In genomic region chr7:145031275-145031674, GRCm38 (mm10) we compare ENCODE assay signal across 8 mouse cellular contexts.
DNase-seq lines count a peak whose midpoint lies in the region; ATAC-seq and TF ChIP-seq lines count a peak whose summit lies in the region.

No protein-coding gene starts in this region.

- peaks cover 19% of the 10 kb centered on the region for H3K4me1 ChIP-seq in kidney, embryonic 16.5 days (ENCODE audit: insufficient read depth, low read length)
- H3K4me1 ChIP-seq in kidney, adult 2 months (ENCODE audit: control insufficient read depth, insufficient read depth, low read length), result no peaks in the 10 kb centered on the region
- H3K4me1 ChIP-seq in embryonic fibroblast, embryonic 13.5 days (ENCODE audit: control insufficient read depth, insufficient read depth, low read length), result peaks cover 4% of the 10 kb centered on the region
- H3K4me1 ChIP-seq in intestine, embryonic 15.5 days (replicated peaks), result peaks cover 15% of the 10 kb centered on the region
- H3K4me1 ChIP-seq in midbrain, postnatal 0 days (ENCODE audit: insufficient read depth, low read length), result no peaks in the 10 kb centered on the region; the same call in 1 of the 2 replicates

- no peak for TF ChIP-seq POLR2A in kidney, adult 2 months (IDR thresholded peaks at IDR 0.05; ENCODE audit: low read depth, low read length)
- no peak for TF ChIP-seq POLR2A in embryonic fibroblast, embryonic 13.5 days (IDR thresholded peaks at IDR 0.05; ENCODE audit: low read depth, low read length)

- H3K36me3 ChIP-seq in kidney, embryonic 16.5 days (ENCODE audit: insufficient read depth, low read length), result no peaks in the 10 kb centered on the region
- no peaks in the 10 kb centered on the region for H3K36me3 ChIP-seq in kidney, adult 2 months (ENCODE audit: control insufficient read depth, insufficient read depth, low read length)
- H3K36me3 ChIP-seq in intestine, embryonic 15.5 days, result no peaks in the 10 kb centered on the region
- no peaks in the 10 kb centered on the region for H3K36me3 ChIP-seq in midbrain, postnatal 0 days (ENCODE audit: insufficient read depth, low read length)

- ATAC-seq in kidney, embryonic 16.5 days (ENCODE audit: low FRiP score, low TSS enrichment), result no peak
- ATAC-seq in intestine, embryonic 15.5 days, result peak; percentile 5; the same call in 1 of the 2 replicates
- no peak for ATAC-seq in midbrain, postnatal 0 days (ENCODE audit: low FRiP score)

- no peak for DNase-seq in kidney, adult 2 months
- no peak for DNase-seq in midbrain, postnatal 0 days (ENCODE audit: low spot score)
- DNase-seq in right cerebral cortex, postnatal 36 days (ENCODE audit: low spot score in 2 of 2), result no peak
- no peak for DNase-seq in frontal cortex, postnatal 14 days (ENCODE audit: low spot score in 2 of 2)
- no peak for DNase-seq in adrenal gland, postnatal 10 days

- peak overlapping the region; percentile 13 for H3K9ac ChIP-seq in kidney, embryonic 16.5 days (replicated peaks; ENCODE audit: low read length)
- H3K9ac ChIP-seq in intestine, embryonic 15.5 days, result no peak overlapping the region
- no peak overlapping the region for H3K9ac ChIP-seq in midbrain, postnatal 0 days (replicated peaks; ENCODE audit: low read length, poor library complexity, severe bottlenecking)

- peak overlapping the region; percentile 64 for H3K4me2 ChIP-seq in kidney, embryonic 16.5 days (replicated peaks; ENCODE audit: low read depth, low read length)
- peak overlapping the region; percentile 87 for H3K4me2 ChIP-seq in intestine, embryonic 15.5 days (replicated peaks)
- H3K4me2 ChIP-seq in midbrain, postnatal 0 days (ENCODE audit: low read depth, low read length, poor library complexity, severe bottlenecking), result peak overlapping the region; percentile 74

- no peaks in the 10 kb centered on the region for H3K9me3 ChIP-seq in kidney, embryonic 16.5 days (ENCODE audit: low read length)
- no peaks in the 10 kb centered on the region for H3K9me3 ChIP-seq in intestine, embryonic 15.5 days
- H3K9me3 ChIP-seq in midbrain, postnatal 0 days (ENCODE audit: low read length), result no peaks in the 10 kb centered on the region

- H3K4me3 ChIP-seq in kidney, embryonic 16.5 days (ENCODE audit: low read length), result peak overlapping the region; percentile 40
- H3K4me3 ChIP-seq in kidney, adult 2 months (ENCODE audit: insufficient read depth, low read depth, low read length), result no peak overlapping the region
- H3K4me3 ChIP-seq in embryonic fibroblast, embryonic 13.5 days (ENCODE audit: insufficient read depth, low read length), result no peak overlapping the region
- H3K4me3 ChIP-seq in intestine, embryonic 15.5 days (replicated peaks), result peak overlapping the region; percentile 31
- H3K4me3 ChIP-seq in midbrain, postnatal 0 days (ENCODE audit: low read depth, low read length), result peak overlapping the region; percentile 32

- no peaks in the 10 kb centered on the region for H3K27me3 ChIP-seq in kidney, embryonic 16.5 days (ENCODE audit: insufficient read depth, low read length)
- H3K27me3 ChIP-seq in kidney, adult 2 months (replicated peaks; ENCODE audit: control insufficient read depth, insufficient read depth, low read length), result no peaks in the 10 kb centered on the region
- H3K27me3 ChIP-seq in intestine, embryonic 15.5 days (replicated peaks), result no peaks in the 10 kb centered on the region
- peaks cover 7% of the 10 kb centered on the region; the same call in 1 of the 2 replicates for H3K27me3 ChIP-seq in midbrain, postnatal 0 days (ENCODE audit: insufficient read depth, low read length)

- H3K27ac ChIP-seq in kidney, embryonic 16.5 days (ENCODE audit: low read length), result peak overlapping the region; percentile 61; the same call in 1 of the 2 replicates
- no peak overlapping the region for H3K27ac ChIP-seq in kidney, adult 2 months (ENCODE audit: insufficient read depth, low read depth, low read length)
- H3K27ac ChIP-seq in embryonic fibroblast, embryonic 13.5 days (ENCODE audit: insufficient read depth, low read length), result peak overlapping the region; percentile 22; the same call in 1 of the 2 replicates
- H3K27ac ChIP-seq in intestine, embryonic 15.5 days, result no peak overlapping the region
- H3K27ac ChIP-seq in midbrain, postnatal 0 days (ENCODE audit: low read depth, low read length), result no peak overlapping the region

- WGBS in kidney, embryonic 16.5 days, result 15% methylated on average over 7 of the region's 7 CpGs
- 42% methylated on average over 7 of the region's 7 CpGs for WGBS in kidney, adult 2 months
- 18% methylated on average over 7 of the region's 7 CpGs for WGBS in intestine, embryonic 15.5 days
- WGBS in midbrain, postnatal 0 days, result 8% methylated on average over 7 of the region's 7 CpGs

- TF ChIP-seq CTCF in kidney, adult 2 months (conservative IDR thresholded peaks at IDR 0.05; ENCODE audit: insufficient read depth, insufficient read length, low read depth, low read length), result no peak
- no peak for TF ChIP-seq CTCF in embryonic fibroblast, embryonic 13.5 days (IDR thresholded peaks at IDR 0.05; ENCODE audit: borderline replicate concordance, insufficient read depth, low read length)
- no peak for TF ChIP-seq CTCF in midbrain, postnatal 0 days (IDR thresholded peaks at IDR 0.05)

Comparison
In these comparisons a context has a peak if more than half of its experiments do, and no peak if none do; other contexts are left out.
1. H3K27ac ChIP-seq: peak in kidney, embryonic 16.5 days (single experiment) and embryonic fibroblast, embryonic 13.5 days (single experiment); none in kidney, adult 2 months (single experiment), intestine, embryonic 15.5 days (single experiment) and midbrain, postnatal 0 days (single experiment).
2. H3K4me3 ChIP-seq: peak in kidney, embryonic 16.5 days (single experiment), intestine, embryonic 15.5 days (single experiment) and midbrain, postnatal 0 days (single experiment); none in kidney, adult 2 months (single experiment) and embryonic fibroblast, embryonic 13.5 days (single experiment).
3. Peak in every context shown above with its lines, with median percentiles within 50 percentile points of each other: H3K4me2 ChIP-seq.